Mouse (Mus musculus) thymus, adult 2 months (tissue): Measurements from ENCODE around the gene Dqx1.

Experiments
- CTCF ChIP-seq: fragments of 200-500 bp; IDR thresholded peaks from 2 replicates; pipeline ENCODE4 v1.5.1; 2012; ENCODE audit warnings: mild to moderate bottlenecking, control low read depth, low read length, moderate library complexity, borderline replicate concordance; ENCODE audit not compliant: control insufficient read depth, poor library complexity, insufficient read depth; ENCODE audit errors: extremely low read depth
- POLR2A ChIP-seq: fragments of 200-500 bp; IDR thresholded peaks from 2 replicates; pipeline ENCODE4 v1.6.1; 2012; ENCODE audit warnings: mild to moderate bottlenecking, low read length, control low read depth, moderate library complexity; ENCODE audit not compliant: control insufficient read depth, poor library complexity, insufficient read depth; ENCODE audit errors: extremely low read depth

GRCm38 (mm10) chr6:83074979-83075378 lies 17.3 kb downstream of the Dqx1 start:
- TF ChIP-seq POLR2A (no peak), CTCF (no peak)
